Mouse (Mus musculus): ENCODE measurements at regions not wholly inside any gene's neighbourhood (a gene's known extent, or its start where the extent isn't known, plus 50 kb on each side); places are given as distances from the start of the nearest gene placed in this dataset.

GRCm38 (mm10) chr4:3053496-3054216 lies 113.5 kb upstream of the Vmn1r2 start:
- H3K36me3 ChIP-seq (replicated peaks; ENCODE audit: control insufficient read depth, insufficient read depth, low read depth): no peaks in the 10 kb centered on the region
- H3K27ac ChIP-seq: no peak overlapping the region
- H3K9ac ChIP-seq (replicated peaks): no peak overlapping the region
- H3K27me3 ChIP-seq (ENCODE audit: control insufficient read depth, insufficient read depth, low read length): no peaks in the 10 kb centered on the region
- H3K4me1 ChIP-seq (replicated peaks; ENCODE audit: control insufficient read depth in 2 of 2, insufficient read depth in 2 of 2, low read length in 1 of 2): no peaks in the 10 kb centered on the region
- H3K4me3 ChIP-seq (ENCODE audit: insufficient read depth in 1 of 2, low read depth in 2 of 2, low read length in 2 of 2): no peak overlapping the region
- H3K9me3 ChIP-seq (ENCODE audit: control insufficient read depth, low read length): peaks cover 2% of the 10 kb centered on the region
- 67% methylated on average over 2 of the region's 2 CpGs for WGBS (ENCODE audit: insufficient replicate concordance)
- DNase-seq (ENCODE audit: low read depth in 3 of 3, low spot score in 3 of 3) (no peak), ATAC-seq (ENCODE audit: insufficient read depth) (no peak)
- H3K4me2 ChIP-seq (ENCODE audit: low read depth): no peak overlapping the region
- TF ChIP-seq EP300 (IDR thresholded peaks at IDR 0.05; ENCODE audit: low read depth) (no peak), CTCF (IDR thresholded peaks at IDR 0.05; ENCODE audit: low read depth) (no peak)

DNA sequence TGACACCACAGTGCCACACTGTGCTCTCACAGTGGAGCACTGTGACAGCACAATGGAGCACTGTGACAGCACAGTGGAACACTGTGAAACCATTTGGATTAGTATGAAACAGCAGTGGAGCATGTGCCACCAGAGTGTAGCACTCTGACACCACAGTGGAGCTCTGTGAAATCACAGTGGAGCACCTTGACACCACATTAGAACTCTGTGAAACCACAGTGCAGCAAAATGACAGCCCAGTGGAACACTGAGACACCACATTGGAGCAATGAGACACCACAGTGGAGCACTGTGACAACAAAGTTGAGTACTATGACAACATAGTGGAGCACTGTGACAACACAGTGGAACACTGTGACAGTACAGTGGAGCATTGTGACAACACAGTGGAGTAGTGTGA lies 112.2 kb upstream of the Vmn1r2 start:
- H3K27me3 ChIP-seq (ENCODE audit: control insufficient read depth, insufficient read depth, low read length): no peaks in the 10 kb centered on the region
- H3K27ac ChIP-seq: no peak overlapping the region
- no peak overlapping the region for H3K9ac ChIP-seq (replicated peaks)
- no peak for TF ChIP-seq CTCF (IDR thresholded peaks at IDR 0.05; ENCODE audit: low read depth)
- H3K4me1 ChIP-seq (replicated peaks; ENCODE audit: control insufficient read depth in 2 of 2, insufficient read depth in 2 of 2, low read length in 1 of 2): no peaks in the 10 kb centered on the region
- no peaks in the 10 kb centered on the region for H3K36me3 ChIP-seq (replicated peaks; ENCODE audit: control insufficient read depth, insufficient read depth, low read depth)
- H3K9me3 ChIP-seq (ENCODE audit: control insufficient read depth, low read length): peaks cover 2% of the 10 kb centered on the region
- H3K4me3 ChIP-seq (ENCODE audit: insufficient read depth in 1 of 2, low read depth in 2 of 2, low read length in 2 of 2): no peak overlapping the region
- H3K4me2 ChIP-seq (ENCODE audit: low read depth): no peak overlapping the region
- DNase-seq (ENCODE audit: low read depth in 3 of 3, low spot score in 3 of 3) (no peak), ATAC-seq (ENCODE audit: insufficient read depth) (no peak)

- Histone ChIP-seq H3K27me3 (ENCODE audit: control insufficient read depth, insufficient read depth, low read length) (no peaks in the 10 kb centered on the region), H3K4me3 (ENCODE audit: insufficient read depth in 1 of 2, low read depth in 2 of 2, low read length in 2 of 2) (no peak overlapping the region), H3K9me3 (ENCODE audit: control insufficient read depth, low read length) (peaks cover 2% of the 10 kb centered on the region), H3K9ac (replicated peaks) (no peak overlapping the region), H3K36me3 (replicated peaks; ENCODE audit: control insufficient read depth, insufficient read depth, low read depth) (no peaks in the 10 kb centered on the region), H3K4me1 (replicated peaks; ENCODE audit: control insufficient read depth in 2 of 2, insufficient read depth in 2 of 2, low read length in 1 of 2) (no peaks in the 10 kb centered on the region), H3K27ac (no peak overlapping the region), H3K4me2 (ENCODE audit: low read depth) (no peak overlapping the region)
- TF ChIP-seq EP300 (IDR thresholded peaks at IDR 0.05; ENCODE audit: low read depth) (no peak), CTCF (IDR thresholded peaks at IDR 0.05; ENCODE audit: low read depth) (no peak)
- WGBS (ENCODE audit: insufficient replicate concordance): 51% methylated on average over 1 of the region's 1 CpGs
- no peak for ATAC-seq (ENCODE audit: insufficient read depth)
- no peak for DNase-seq (ENCODE audit: low read depth in 3 of 3, low spot score in 3 of 3)
Measured at GRCm38 (mm10) chr4:3055396-3055795, 111.7 kb upstream of the Vmn1r2 start.

GRCm38 (mm10) chr4:3059511-3060054 lies 107.5 kb upstream of the Vmn1r2 start:
- H3K9ac ChIP-seq (replicated peaks): no peak overlapping the region
- no peak overlapping the region for H3K27ac ChIP-seq
- DNase-seq (ENCODE audit: low read depth in 3 of 3, low spot score in 3 of 3) (no peak), ATAC-seq (ENCODE audit: insufficient read depth) (no peak; the same call in 1 of the 2 replicates)
- H3K9me3 ChIP-seq (ENCODE audit: control insufficient read depth, low read length): peaks cover 2% of the 10 kb centered on the region
- H3K4me2 ChIP-seq (ENCODE audit: low read depth): no peak overlapping the region
- WGBS (ENCODE audit: insufficient replicate concordance): 36% methylated on average over 2 of the region's 2 CpGs
- TF ChIP-seq EP300 (IDR thresholded peaks at IDR 0.05; ENCODE audit: low read depth): no peak
- no peak for TF ChIP-seq CTCF (IDR thresholded peaks at IDR 0.05; ENCODE audit: low read depth)
- no peak overlapping the region for H3K4me3 ChIP-seq (ENCODE audit: insufficient read depth in 1 of 2, low read depth in 2 of 2, low read length in 2 of 2)
- H3K4me1 ChIP-seq (replicated peaks; ENCODE audit: control insufficient read depth in 2 of 2, insufficient read depth in 2 of 2, low read length in 1 of 2): no peaks in the 10 kb centered on the region
- no peaks in the 10 kb centered on the region for H3K36me3 ChIP-seq (replicated peaks; ENCODE audit: control insufficient read depth, insufficient read depth, low read depth)
- H3K27me3 ChIP-seq (ENCODE audit: control insufficient read depth, insufficient read depth, low read length): no peaks in the 10 kb centered on the region

- Histone ChIP-seq H3K4me2 (ENCODE audit: low read depth) (no peak overlapping the region), H3K4me3 (ENCODE audit: insufficient read depth in 1 of 2, low read depth in 2 of 2, low read length in 2 of 2) (no peak overlapping the region), H3K27ac (no peak overlapping the region), H3K9ac (replicated peaks) (no peak overlapping the region), H3K36me3 (replicated peaks; ENCODE audit: control insufficient read depth, insufficient read depth, low read depth) (no peaks in the 10 kb centered on the region), H3K9me3 (ENCODE audit: control insufficient read depth, low read length) (no peaks in the 10 kb centered on the region), H3K4me1 (replicated peaks; ENCODE audit: control insufficient read depth in 2 of 2, insufficient read depth in 2 of 2, low read length in 1 of 2) (no peaks in the 10 kb centered on the region), H3K27me3 (ENCODE audit: control insufficient read depth, insufficient read depth, low read length) (no peaks in the 10 kb centered on the region)
- no peak for ATAC-seq (ENCODE audit: insufficient read depth)
- TF ChIP-seq EP300 (IDR thresholded peaks at IDR 0.05; ENCODE audit: low read depth) (no peak), CTCF (IDR thresholded peaks at IDR 0.05; ENCODE audit: low read depth) (no peak)
- WGBS (ENCODE audit: insufficient replicate concordance): 41% methylated on average over 2 of the region's 2 CpGs
- DNase-seq (ENCODE audit: low read depth in 3 of 3, low spot score in 3 of 3): no peak
Measured at GRCm38 (mm10) chr4:3062027-3062605, 105.0 kb upstream of the Vmn1r2 start.
